Mouse (Mus musculus) cerebellum, adult 2 months (tissue): ENCODE results near the gene Col24a1.

Experiments
- CTCF ChIP-seq: fragments of 200-500 bp; IDR thresholded peaks from 2 replicates; pipeline ENCODE4 v1.5.1; 2011; ENCODE audit warnings: low read depth, mild to moderate bottlenecking, control low read depth, low read length, moderate library complexity, borderline replicate concordance; ENCODE audit not compliant: insufficient read depth
- POLR2A ChIP-seq: fragments of 200-500 bp; IDR thresholded peaks from 2 replicates; pipeline ENCODE4 v1.6.1; 2011; ENCODE audit warnings: low read length, control low read depth, borderline replicate concordance; ENCODE audit not compliant: insufficient read depth

GRCm38 (mm10) chr3:145514197-145514596 lies 221.9 kb downstream of the Col24a1 start:
- TF ChIP-seq CTCF (no peak), POLR2A (no peak)
